Mouse (Mus musculus): Measurements from ENCODE around the gene Elk3. TPM values are rescaled to one million over a fixed set of nuclear protein-coding genes. Genes with fewer than 3 reads are reported as not detected.

Gene Elk3
- polyA plus RNA-seq, 1 experiment from 2014 or later: 51.7 TPM

GRCm38 (mm10) chr10:93207176-93207575 is 103.8 kb downstream of the Elk3 start:
- Histone ChIP-seq H3K4me1 (ENCODE audit: control insufficient read depth, insufficient read depth, low read length) (no peaks in the 10 kb centered on the region), H3K27ac (replicated peaks; ENCODE audit: low read depth, low read length) (no peak overlapping the region), H3K4me3 (ENCODE audit: low read depth, low read length) (no peak overlapping the region), H3K27me3 (ENCODE audit: control insufficient read depth, insufficient read depth, low read length) (no peaks in the 10 kb centered on the region), H3K9me3 (ENCODE audit: control insufficient read depth, low read length) (no peaks in the 10 kb centered on the region), H3K4me2 (ENCODE audit: low read depth, severe bottlenecking) (no peak overlapping the region), H3K9ac (ENCODE audit: low read length) (no peak overlapping the region), H3K36me3 (ENCODE audit: control insufficient read depth, insufficient read depth, low read length) (peaks cover 3% of the 10 kb centered on the region; the same call in 1 of the 2 replicates)
- no peak for ATAC-seq (ENCODE audit: insufficient number of reproducible peaks, low FRiP score, low TSS enrichment, low read depth)
- no peak for DNase-seq (ENCODE audit: low spot score)
- 71% methylated on average over 5 of the region's 5 CpGs for WGBS

- no peaks in the 10 kb centered on the region for H3K36me3 ChIP-seq (ENCODE audit: control insufficient read depth, insufficient read depth, low read length)
- H3K27ac ChIP-seq (replicated peaks; ENCODE audit: low read depth, low read length): no peak overlapping the region
- no peak overlapping the region for H3K9ac ChIP-seq (ENCODE audit: low read length)
- no peak overlapping the region for H3K4me3 ChIP-seq (ENCODE audit: low read depth, low read length)
- ATAC-seq (ENCODE audit: insufficient number of reproducible peaks, low FRiP score, low TSS enrichment, low read depth): no peak
- no peak overlapping the region for H3K4me2 ChIP-seq (ENCODE audit: low read depth, severe bottlenecking)
- no peaks in the 10 kb centered on the region for H3K27me3 ChIP-seq (ENCODE audit: control insufficient read depth, insufficient read depth, low read length)
- H3K9me3 ChIP-seq (ENCODE audit: control insufficient read depth, low read length): no peaks in the 10 kb centered on the region
- H3K4me1 ChIP-seq (ENCODE audit: control insufficient read depth, insufficient read depth, low read length): no peaks in the 10 kb centered on the region
- DNase-seq (ENCODE audit: low spot score): no peak
- 79% methylated on average over 4 of the region's 4 CpGs for WGBS
Measured at GRCm38 (mm10) chr10:93205287-93205956, 105.5 kb downstream of the Elk3 start.

DNA sequence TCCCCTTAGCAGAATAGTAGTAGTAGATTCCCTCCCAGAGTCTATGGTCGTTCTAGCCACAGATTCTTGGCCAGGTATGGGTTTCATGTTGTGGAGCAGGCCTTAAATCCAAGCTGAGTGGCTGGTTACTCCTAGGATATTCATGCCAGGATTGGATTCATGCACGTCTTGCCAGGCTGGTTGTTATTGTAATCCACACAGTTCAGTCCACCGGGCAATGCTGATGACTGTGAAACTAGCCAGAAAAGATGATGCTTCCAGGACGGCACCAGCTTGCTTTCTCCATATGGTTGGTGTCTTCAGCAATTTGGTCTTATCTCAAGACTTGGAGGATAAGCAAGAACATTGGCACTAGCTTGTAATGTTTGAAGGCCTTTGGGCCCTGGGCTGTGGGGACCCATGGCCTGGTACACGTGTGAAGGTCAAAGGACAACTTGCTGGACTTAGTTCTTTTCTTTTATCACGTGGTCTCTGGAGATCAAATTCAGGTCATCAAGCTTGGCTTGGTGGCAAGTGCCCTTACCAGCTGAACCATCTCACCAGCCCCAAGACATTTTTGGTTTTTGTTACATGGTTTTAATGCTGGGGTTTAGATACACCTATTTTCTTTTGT is 109.0 kb downstream of the Elk3 start:
- DNase-seq (ENCODE audit: low spot score) (no peak), ATAC-seq (ENCODE audit: insufficient number of reproducible peaks, low FRiP score, low TSS enrichment, low read depth) (no peak)
- Histone ChIP-seq H3K9me3 (ENCODE audit: control insufficient read depth, low read length) (no peaks in the 10 kb centered on the region), H3K9ac (ENCODE audit: low read length) (no peak overlapping the region), H3K36me3 (ENCODE audit: control insufficient read depth, insufficient read depth, low read length) (no peaks in the 10 kb centered on the region), H3K27ac (replicated peaks; ENCODE audit: low read depth, low read length) (no peak overlapping the region), H3K27me3 (ENCODE audit: control insufficient read depth, insufficient read depth, low read length) (no peaks in the 10 kb centered on the region), H3K4me3 (ENCODE audit: low read depth, low read length) (no peak overlapping the region), H3K4me2 (ENCODE audit: low read depth, severe bottlenecking) (no peak overlapping the region), H3K4me1 (ENCODE audit: control insufficient read depth, insufficient read depth, low read length) (no peaks in the 10 kb centered on the region)
- WGBS: 91% methylated on average over 6 of the region's 6 CpGs

DNA sequence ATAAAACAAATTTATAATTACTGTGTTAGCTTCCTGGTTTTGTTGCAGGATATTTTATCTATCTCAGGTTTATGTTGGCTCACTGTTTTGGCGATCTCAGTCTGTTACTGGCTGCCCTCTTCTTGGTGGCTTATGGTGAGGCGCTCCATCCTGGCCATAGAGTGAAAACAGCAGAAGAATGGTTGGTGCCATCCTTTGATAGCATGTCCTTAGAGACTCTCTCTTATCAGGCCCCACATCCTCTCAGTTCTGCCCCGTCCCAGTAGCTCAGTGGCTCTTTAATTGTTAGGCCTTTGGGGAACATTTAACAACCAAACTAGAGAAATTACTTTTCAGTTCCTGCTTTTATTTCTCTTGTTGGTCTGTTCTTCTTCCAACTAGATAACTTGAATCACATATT is 112.0 kb downstream of the Elk3 start:
- no peak for DNase-seq (ENCODE audit: low spot score)
- Histone ChIP-seq H3K4me1 (ENCODE audit: control insufficient read depth, insufficient read depth, low read length) (0 out of 2 replicates have a peak, but pooled peaks cover 2% of the 10 kb centered on the region), H3K4me3 (ENCODE audit: low read depth, low read length) (no peak overlapping the region), H3K27ac (replicated peaks; ENCODE audit: low read depth, low read length) (no peak overlapping the region), H3K36me3 (ENCODE audit: control insufficient read depth, insufficient read depth, low read length) (no peaks in the 10 kb centered on the region), H3K9ac (ENCODE audit: low read length) (no peak overlapping the region), H3K4me2 (ENCODE audit: low read depth, severe bottlenecking) (no peak overlapping the region), H3K27me3 (ENCODE audit: control insufficient read depth, insufficient read depth, low read length) (no peaks in the 10 kb centered on the region), H3K9me3 (ENCODE audit: control insufficient read depth, low read length) (no peaks in the 10 kb centered on the region)
- WGBS: 89% methylated on average over 3 of the region's 3 CpGs
- no peak for ATAC-seq (ENCODE audit: insufficient number of reproducible peaks, low FRiP score, low TSS enrichment, low read depth)

Other genes starting within 250 kb of the Elk3 start
- 0.07 and 0.21 TPM in 2 replicates for gene Cfap54, start 229.5 kb downstream of the Elk3 start, polyA plus RNA-seq (2014; fragmentation: Nextera tagmentation; extraction: Ambion mirVana)
- gene Cdk17, start 150.3 kb downstream of the Elk3 start, polyA plus RNA-seq (2014; fragmentation: Nextera tagmentation; extraction: Ambion mirVana): 19.2 and 24.7 TPM in 2 replicates
- 181 and 193 TPM in 2 replicates for gene Lta4h, start 142.3 kb upstream of the Elk3 start, polyA plus RNA-seq (2014; fragmentation: Nextera tagmentation; extraction: Ambion mirVana)
- 0.29 and 1.1 TPM in 2 replicates for gene Hal, start 177.6 kb upstream of the Elk3 start, polyA plus RNA-seq (2014; fragmentation: Nextera tagmentation; extraction: Ambion mirVana)
- 0.23 and 0.43 TPM in 2 replicates for gene Amdhd1, start 228.9 kb upstream of the Elk3 start, polyA plus RNA-seq (2014; fragmentation: Nextera tagmentation; extraction: Ambion mirVana)
- gene Ccdc38, start 229.5 kb upstream of the Elk3 start, polyA plus RNA-seq (2014; fragmentation: Nextera tagmentation; extraction: Ambion mirVana): 0.21 and 0.23 TPM in 2 replicates

Measured in limb, embryonic 11.5 days (tissue).